Mouse (Mus musculus): ENCODE results near the gene Gm20431. TPM values are rescaled to one million over a fixed set of nuclear protein-coding genes. Genes with fewer than 3 reads are reported as not detected.

Gm20431 gene
- not detected for polyA plus RNA-seq (2015; fragmentation: Illumina TruSeq; extraction: RNeasy Lipid Tissue Mini Kit (QIAGEN cat#74804); ENCODE audit: insufficient read depth, low read depth, low replicate concordance)

GRCm38 (mm10) chr2:167661270-167662203, at the start of gene Gm20431:
TSS of gene Gm20431 (minus strand) at chr2:167661496.

GRCm38 (mm10) chr2:167689501-167690218, 28.4 kb upstream of the Gm20431 start, which contains the start of gene Tmem189:
TSS of gene Tmem189 (minus strand) at chr2:167689822.

GRCm38 (mm10) chr2:167688498-167689451, 27.5 kb upstream of the Gm20431 start, which contains the start of gene Cebpb:
TSS of gene Cebpb (plus strand) at chr2:167688915.

DNA sequence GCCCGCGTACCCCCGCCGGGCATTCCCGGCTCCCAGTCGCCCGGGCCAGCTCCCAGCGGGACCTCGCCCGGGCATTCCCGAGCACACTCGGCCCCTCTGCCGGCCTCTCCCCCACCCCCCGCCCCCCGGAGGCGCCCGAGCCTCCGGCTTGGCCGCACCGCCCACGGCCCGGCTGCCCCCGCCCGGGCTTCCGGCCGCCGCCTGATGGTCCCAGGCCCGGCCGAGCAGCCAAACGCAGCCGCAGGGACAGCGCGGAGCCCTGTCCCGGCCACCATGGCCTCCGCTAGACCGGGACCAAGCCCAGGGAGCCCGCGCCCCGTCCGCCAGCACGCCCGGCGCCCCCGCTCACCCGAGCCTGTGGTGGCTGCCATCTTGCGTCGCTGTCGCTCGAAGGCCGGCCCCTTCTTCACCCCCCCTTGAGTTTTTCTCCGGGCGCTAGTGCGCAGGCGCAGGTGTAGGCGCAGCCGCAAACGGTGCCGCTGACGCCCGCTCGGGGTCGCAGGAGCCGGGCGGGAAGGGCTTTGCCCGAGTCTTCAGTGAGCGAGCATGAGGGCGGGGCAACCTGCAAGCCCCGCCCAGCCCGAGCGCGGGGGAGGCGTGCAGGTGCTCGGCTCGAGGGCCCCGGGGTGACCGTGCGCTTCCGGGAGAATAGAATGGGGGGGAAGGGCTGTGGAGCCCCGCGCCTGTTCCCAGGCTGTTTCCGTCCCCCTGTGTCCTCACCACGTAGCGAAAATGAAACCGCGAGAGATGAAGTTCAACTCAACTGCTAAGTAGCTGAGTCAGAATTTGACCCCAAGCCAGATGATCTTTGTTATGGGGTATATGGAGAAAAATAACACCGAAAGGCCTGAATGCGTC, 29.5 kb downstream of the Gm20431 start, which contains the start of gene Ube2v1:
Gene Ube2v1 (minus strand): TSS at position 505 of the 858 bp plus-strand sequence.

Other genes starting within 250 kb of the Gm20431 start
- 7.0 TPM for gene Slc9a8, start 239.8 kb downstream of the Gm20431 start, polyA plus RNA-seq (2015; fragmentation: Illumina TruSeq; extraction: RNeasy Lipid Tissue Mini Kit (QIAGEN cat#74804); ENCODE audit: insufficient read depth, low read depth, low replicate concordance)
- gene Rnf114, start 168.9 kb downstream of the Gm20431 start, polyA plus RNA-seq (2015; fragmentation: Illumina TruSeq; extraction: RNeasy Lipid Tissue Mini Kit (QIAGEN cat#74804); ENCODE audit: insufficient read depth, low read depth, low replicate concordance): 11.6 TPM
- 4.6 TPM for gene Spata2, start 168.6 kb downstream of the Gm20431 start, polyA plus RNA-seq (2015; fragmentation: Illumina TruSeq; extraction: RNeasy Lipid Tissue Mini Kit (QIAGEN cat#74804); ENCODE audit: insufficient read depth, low read depth, low replicate concordance)
- gene Snai1, start 123.3 kb downstream of the Gm20431 start, polyA plus RNA-seq (2015; fragmentation: Illumina TruSeq; extraction: RNeasy Lipid Tissue Mini Kit (QIAGEN cat#74804); ENCODE audit: insufficient read depth, low read depth, low replicate concordance): 3.8 TPM
- gene Ube2v1, start 29.4 kb downstream of the Gm20431 start, polyA plus RNA-seq (2015; fragmentation: Illumina TruSeq; extraction: RNeasy Lipid Tissue Mini Kit (QIAGEN cat#74804); ENCODE audit: insufficient read depth, low read depth, low replicate concordance): 28.3 TPM
- gene Cebpb, start 27.4 kb upstream of the Gm20431 start, polyA plus RNA-seq (2015; fragmentation: Illumina TruSeq; extraction: RNeasy Lipid Tissue Mini Kit (QIAGEN cat#74804); ENCODE audit: insufficient read depth, low read depth, low replicate concordance): 4.7 TPM
- gene Tmem189, start 28.3 kb upstream of the Gm20431 start, polyA plus RNA-seq (2015; fragmentation: Illumina TruSeq; extraction: RNeasy Lipid Tissue Mini Kit (QIAGEN cat#74804); ENCODE audit: insufficient read depth, low read depth, low replicate concordance): 8.2 TPM

Measured in pancreas, adult 10 weeks (tissue).